Mouse (Mus musculus) ES-Bruce4 (cell line): ENCODE data around the gene B3gat3.

ENCODE experiments used
- CTCF ChIP-seq: IDR thresholded peaks from one replicate; pipeline ENCODE4 v1.8.1; 2011; ENCODE audit warnings: low read depth, low read length
- EP300 ChIP-seq: IDR thresholded peaks from 2 replicates; pipeline ENCODE4 v1.6.1; 2011; ENCODE audit warnings: low read depth, low read length; ENCODE audit not compliant: insufficient read depth
- POLR2A ChIP-seq: IDR thresholded peaks from one replicate; pipeline ENCODE4 v1.8.1; 2011; ENCODE audit warnings: low read length; ENCODE audit not compliant: insufficient read depth

- TF ChIP-seq POLR2A = no peak
- TF ChIP-seq CTCF = no peak
- no peak for TF ChIP-seq EP300
Measured at GRCm38 (mm10) chr19:8872266-8872840, 47.8 kb upstream of the B3gat3 start.
